Mouse (Mus musculus) E14TG2a.4 (cell line): ENCODE measurements around the gene Nkain2.

ENCODE experiments used
- CTCF ChIP-seq: conservative IDR thresholded peaks from 2 replicates; pipeline ENCODE4 v1.5.1; 2014; ENCODE audit warnings: low read length
- NANOG ChIP-seq: IDR thresholded peaks from 2 replicates; pipeline ENCODE4 v1.6.1; 2014; ENCODE audit warnings: borderline replicate concordance, low read length, mixed read lengths
- POU5F1 ChIP-seq: IDR thresholded peaks from 2 replicates; pipeline ENCODE4 v1.6.1; 2014; ENCODE audit warnings: low read length, borderline replicate concordance

DNA sequence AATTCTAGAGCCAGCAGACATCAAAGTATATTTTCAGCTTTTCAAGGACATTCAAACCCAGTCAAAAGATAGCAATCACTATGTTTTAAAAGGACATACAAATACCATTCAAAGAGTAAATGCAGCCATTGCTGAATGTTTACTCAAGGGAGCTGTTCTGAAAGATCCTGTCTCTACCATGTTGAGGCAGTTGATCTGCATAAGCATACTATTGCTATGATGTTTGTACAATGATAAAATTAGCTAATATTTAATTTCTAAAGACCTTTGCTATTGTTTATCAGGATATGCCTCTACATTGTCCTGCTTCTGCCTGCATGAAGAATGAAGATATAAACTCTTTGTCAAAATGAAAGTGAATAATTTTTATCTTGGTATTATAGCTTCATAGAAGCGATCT lies 606.6 kb downstream of the Nkain2 start:
- no peak for TF ChIP-seq CTCF
- TF ChIP-seq NANOG, result no peak
- no peak for TF ChIP-seq POU5F1
